Mouse (Mus musculus): Measurements from ENCODE around the gene Atp13a4.

Gene Atp13a4

GRCm38 (mm10) chr16:29480396-29480795, 64.3 kb downstream of the Atp13a4 start:
- DNase-seq (ENCODE audit: low spot score) = no peak

GRCm38 (mm10) chr16:29463798-29464197, 80.9 kb downstream of the Atp13a4 start:
- no peak for DNase-seq (ENCODE audit: low spot score)

GRCm38 (mm10) chr16:29459331-29459730, 85.3 kb downstream of the Atp13a4 start:
- DNase-seq (ENCODE audit: low spot score) = no peak

GRCm38 (mm10) chr16:29456851-29457250, 87.8 kb downstream of the Atp13a4 start:
- DNase-seq (ENCODE audit: low spot score) = no peak

- no peak for DNase-seq (ENCODE audit: low spot score)
Measured at GRCm38 (mm10) chr16:29453282-29453681, 91.4 kb downstream of the Atp13a4 start.

GRCm38 (mm10) chr16:29451706-29452105, 93.0 kb downstream of the Atp13a4 start:
- no peak for DNase-seq (ENCODE audit: low spot score)

- no peak for DNase-seq (ENCODE audit: low spot score)
Measured at GRCm38 (mm10) chr16:29442126-29442525, 102.5 kb downstream of the Atp13a4 start.

GRCm38 (mm10) chr16:29441405-29441985, 103.2 kb downstream of the Atp13a4 start:
- DNase-seq (ENCODE audit: low spot score) = no peak

- no peak for DNase-seq (ENCODE audit: low spot score)
Measured at GRCm38 (mm10) chr16:29438045-29438444, 106.6 kb downstream of the Atp13a4 start.

GRCm38 (mm10) chr16:29435746-29436145, 108.9 kb downstream of the Atp13a4 start:
- no peak for DNase-seq (ENCODE audit: low spot score)

- DNase-seq (ENCODE audit: low spot score) = no peak
Measured at GRCm38 (mm10) chr16:29434712-29435111, 110.0 kb downstream of the Atp13a4 start.

GRCm38 (mm10) chr16:29414822-29415221, 129.8 kb downstream of the Atp13a4 start:
- no peak for DNase-seq (ENCODE audit: low spot score)

GRCm38 (mm10) chr16:29407319-29407718, 137.3 kb downstream of the Atp13a4 start:
- DNase-seq (ENCODE audit: low spot score) = no peak

GRCm38 (mm10) chr16:29399079-29399478, 145.6 kb downstream of the Atp13a4 start:
- DNase-seq (ENCODE audit: low spot score) = no peak

GRCm38 (mm10) chr16:29384781-29385180, 159.9 kb downstream of the Atp13a4 start:
- no peak for DNase-seq (ENCODE audit: low spot score)

GRCm38 (mm10) chr16:29378458-29378857, 166.2 kb downstream of the Atp13a4 start, which contains the start of gene Atp13a5:
Gene Atp13a5, minus strand, starts transcription at chr16:29378732.
- DNase-seq (ENCODE audit: low spot score) = no peak

GRCm38 (mm10) chr16:29374636-29375035, 170.0 kb downstream of the Atp13a4 start:
- DNase-seq (ENCODE audit: low spot score) = no peak
